11 mouse cellular contexts compared by ENCODE assay signal in genomic region chr12:103338162-103338798, GRCm38 (mm10). TPM values are rescaled to one million over a fixed set of nuclear protein-coding genes. Genes with fewer than 3 reads are reported as not detected.
A peak's percentile ranks its signal among the peaks of the same experiment; 100 is the strongest.
DNase-seq lines count a peak whose midpoint lies in the region; ATAC-seq lines count a peak whose summit lies in the region.
"Had no signal": no experiment of that assay in that cellular context is flagged by ENCODE, and none has a peak within 500 bp of the region (broad histone marks: within the 10 kb centered on the region; RNA-seq: fewer than 3 reads in every experiment).

No protein-coding gene starts in this region.

- intact Hi-C loops in heart, postnatal 10 days (cut with DNase I) = no loop called here

- peaks cover 27% of the 10 kb centered on the region for H3K4me1 ChIP-seq in hindbrain, embryonic 10.5 days (replicated peaks)
- H3K4me1 ChIP-seq in hindbrain, embryonic 12.5 days = no peaks in the 10 kb centered on the region; the same call in 1 of the 2 replicates
- no peaks in the 10 kb centered on the region for H3K4me1 ChIP-seq in neural tube, embryonic 13.5 days (replicated peaks)
- H3K4me1 ChIP-seq in stomach, embryonic 16.5 days (ENCODE audit: control insufficient read depth, insufficient read depth, low read length) = no peaks in the 10 kb centered on the region
- no peaks in the 10 kb centered on the region for H3K4me1 ChIP-seq in forebrain, embryonic 16.5 days (replicated peaks; ENCODE audit: control insufficient read depth, insufficient read depth, low read length)
- H3K4me1 ChIP-seq: hindbrain, embryonic 15.5 days had no signal

- H3K4me2 ChIP-seq in hindbrain, embryonic 12.5 days (replicated peaks) = no peak overlapping the region
- H3K4me2 ChIP-seq in neural tube, embryonic 13.5 days = no peak overlapping the region
- no peak overlapping the region for H3K4me2 ChIP-seq in stomach, embryonic 16.5 days (ENCODE audit: low read depth, low read length)
- H3K4me2 ChIP-seq in forebrain, embryonic 16.5 days (ENCODE audit: low read length) = no peak overlapping the region
- H3K4me2 ChIP-seq: hindbrain, embryonic 15.5 days had no signal

- DNase-seq in hindbrain, embryonic 10.5 days (ENCODE audit: low spot score) = no peak
- no peak for DNase-seq in neural tube, embryonic 10.5 days (ENCODE audit: extremely low spot score, low spot score)
- DNase-seq in heart, postnatal 10 days = peak; percentile 79 to 81
- DNase-seq in retina, embryonic 14.5 days (ENCODE audit: low spot score) = no peak
- DNase-seq: forebrain, postnatal 0 days had no signal

- no peaks in the 10 kb centered on the region for H3K9me3 ChIP-seq in hindbrain, embryonic 10.5 days
- H3K9me3 ChIP-seq in hindbrain, embryonic 12.5 days (replicated peaks) = no peaks in the 10 kb centered on the region
- no peaks in the 10 kb centered on the region for H3K9me3 ChIP-seq in neural tube, embryonic 13.5 days
- no peaks in the 10 kb centered on the region for H3K9me3 ChIP-seq in stomach, embryonic 16.5 days (replicated peaks; ENCODE audit: control insufficient read depth, low read length)
- no peaks in the 10 kb centered on the region for H3K9me3 ChIP-seq in forebrain, embryonic 16.5 days (ENCODE audit: control insufficient read depth, low read length)
- H3K9me3 ChIP-seq: hindbrain, embryonic 15.5 days had no signal

- H3K27me3 ChIP-seq in hindbrain, embryonic 10.5 days (ENCODE audit: insufficient read depth, poor library complexity, severe bottlenecking) = peaks cover 64% of the 10 kb centered on the region
- H3K27me3 ChIP-seq in hindbrain, embryonic 12.5 days = peaks cover 3% of the 10 kb centered on the region; the same call in 1 of the 2 replicates
- H3K27me3 ChIP-seq in neural tube, embryonic 13.5 days = no peaks in the 10 kb centered on the region
- no peaks in the 10 kb centered on the region for H3K27me3 ChIP-seq in stomach, embryonic 16.5 days (ENCODE audit: control insufficient read depth, insufficient read depth, low read length)
- H3K27me3 ChIP-seq in forebrain, embryonic 16.5 days (replicated peaks; ENCODE audit: control insufficient read depth, insufficient read depth, low read length) = no peaks in the 10 kb centered on the region
- H3K27me3 ChIP-seq: hindbrain, embryonic 15.5 days had no signal

- no peaks in the 10 kb centered on the region for H3K36me3 ChIP-seq in hindbrain, embryonic 10.5 days
- no peaks in the 10 kb centered on the region for H3K36me3 ChIP-seq in hindbrain, embryonic 12.5 days
- H3K36me3 ChIP-seq in neural tube, embryonic 13.5 days = no peaks in the 10 kb centered on the region
- H3K36me3 ChIP-seq in stomach, embryonic 16.5 days (ENCODE audit: control insufficient read depth, insufficient read depth, low read length) = no peaks in the 10 kb centered on the region
- no peaks in the 10 kb centered on the region for H3K36me3 ChIP-seq in forebrain, embryonic 16.5 days (ENCODE audit: control insufficient read depth, insufficient read depth)
- H3K36me3 ChIP-seq: hindbrain, embryonic 15.5 days had no signal

- no peak overlapping the region for H3K9ac ChIP-seq in hindbrain, embryonic 12.5 days
- 0 out of 2 replicates have a peak overlapping the region, but pooled peaks have one; percentile 12 for H3K9ac ChIP-seq in neural tube, embryonic 13.5 days
- H3K9ac ChIP-seq in stomach, embryonic 16.5 days (ENCODE audit: low read length) = no peak overlapping the region
- no peak overlapping the region for H3K9ac ChIP-seq in forebrain, embryonic 16.5 days (replicated peaks; ENCODE audit: low read depth, low read length)
- H3K9ac ChIP-seq: forebrain, postnatal 0 days; hindbrain, embryonic 15.5 days had no signal

- H3K27ac ChIP-seq in hindbrain, embryonic 10.5 days = 0 out of 2 replicates have a peak overlapping the region, but pooled peaks have one; percentile 17
- no peak overlapping the region for H3K27ac ChIP-seq in hindbrain, embryonic 12.5 days
- H3K27ac ChIP-seq in neural tube, embryonic 13.5 days (replicated peaks) = no peak overlapping the region
- no peak overlapping the region for H3K27ac ChIP-seq in stomach, embryonic 16.5 days (ENCODE audit: low read length)
- H3K27ac ChIP-seq in forebrain, embryonic 16.5 days (ENCODE audit: low read length) = no peak overlapping the region
- H3K27ac ChIP-seq: hindbrain, embryonic 15.5 days; macrophage had no signal

- 82% methylated on average over 14 of the region's 14 CpGs for WGBS in hindbrain, embryonic 10.5 days
- 69% methylated on average over 14 of the region's 14 CpGs for whole genome bisulfite sequencing in hindbrain, embryonic 12.5 days
- WGBS in neural tube, embryonic 13.5 days = 83% methylated on average over 14 of the region's 14 CpGs
- WGBS in stomach, embryonic 16.5 days = 57% methylated on average over 14 of the region's 14 CpGs
- 80% methylated on average over 14 of the region's 14 CpGs for WGBS in forebrain, embryonic 16.5 days

- no peak overlapping the region for H3K4me3 ChIP-seq in hindbrain, embryonic 10.5 days
- no peak overlapping the region for H3K4me3 ChIP-seq in hindbrain, embryonic 12.5 days
- no peak overlapping the region for H3K4me3 ChIP-seq in neural tube, embryonic 13.5 days
- H3K4me3 ChIP-seq in stomach, embryonic 16.5 days (replicated peaks; ENCODE audit: low read length) = no peak overlapping the region
- H3K4me3 ChIP-seq in forebrain, embryonic 16.5 days (replicated peaks; ENCODE audit: low read length) = no peak overlapping the region
- H3K4me3 ChIP-seq: hindbrain, embryonic 15.5 days had no signal

- ATAC-seq in hindbrain, embryonic 12.5 days (ENCODE audit: low FRiP score) = no peak
- ATAC-seq in neural tube, embryonic 13.5 days (ENCODE audit: low read depth) = no peak
- ATAC-seq in stomach, embryonic 16.5 days (ENCODE audit: insufficient read depth, low FRiP score) = peak; percentile 54; the same call in 1 of the 2 replicates
- ATAC-seq in forebrain, embryonic 16.5 days = no peak
- ATAC-seq: forebrain, postnatal 0 days had no signal

RNA-seq across cellular contexts. Expression of gene Asb2, which starts 17.5 kb away (rescaled TPM):
- 0.64 and 1.2 TPM in 2 replicates for polyA plus RNA-seq in hindbrain, embryonic 10.5 days (2016; fragmentation: Nextera tagmentation; extraction: Ambion mirVana)
- 0.71 and 2.0 TPM in 2 replicates for polyA plus RNA-seq in hindbrain, embryonic 12.5 days (2016; fragmentation: Nextera tagmentation; extraction: Ambion mirVana)
- polyA plus RNA-seq in neural tube, embryonic 13.5 days (2015; fragmentation: Nextera tagmentation; extraction: Ambion mirVana) = 1.6 and 1.9 TPM in 2 replicates
- 100 to 1,000 TPM; 406 to 430 TPM for total RNA-seq in heart, postnatal 10 days (2021)
- 26.3 and 27.7 TPM in 2 replicates for polyA plus RNA-seq in stomach, embryonic 16.5 days (2015; fragmentation: Nextera tagmentation; extraction: Ambion mirVana)
- polyA plus RNA-seq in forebrain, embryonic 16.5 days (2015; fragmentation: Nextera tagmentation; extraction: Ambion mirVana) = 0.73 and 0.77 TPM in 2 replicates

RNA-seq across cellular contexts. Expression of gene Fam181a, which starts 27.5 kb away (rescaled TPM):
- 24.9 and 26.1 TPM in 2 replicates for polyA plus RNA-seq in hindbrain, embryonic 10.5 days (2016; fragmentation: Nextera tagmentation; extraction: Ambion mirVana)
- polyA plus RNA-seq in hindbrain, embryonic 12.5 days (2016; fragmentation: Nextera tagmentation; extraction: Ambion mirVana) = 13.6 and 14.4 TPM in 2 replicates
- 8.5 and 10.3 TPM in 2 replicates for polyA plus RNA-seq in neural tube, embryonic 13.5 days (2015; fragmentation: Nextera tagmentation; extraction: Ambion mirVana)
- not detected for total RNA-seq in heart, postnatal 10 days (2021)
- polyA plus RNA-seq in stomach, embryonic 16.5 days (2015; fragmentation: Nextera tagmentation; extraction: Ambion mirVana) = not detected in 2 replicates
- 2.5 and 3.0 TPM in 2 replicates for polyA plus RNA-seq in forebrain, embryonic 16.5 days (2015; fragmentation: Nextera tagmentation; extraction: Ambion mirVana)
- polyA plus RNA-seq: macrophage had no signal

RNA-seq across cellular contexts. Expression of gene Otub2, which starts 50.2 kb away (rescaled TPM):
- 10.5 and 15.4 TPM in 2 replicates for polyA plus RNA-seq in hindbrain, embryonic 10.5 days (2016; fragmentation: Nextera tagmentation; extraction: Ambion mirVana)
- polyA plus RNA-seq in hindbrain, embryonic 12.5 days (2016; fragmentation: Nextera tagmentation; extraction: Ambion mirVana) = 16.9 TPM in 2 replicates
- polyA plus RNA-seq in neural tube, embryonic 13.5 days (2015; fragmentation: Nextera tagmentation; extraction: Ambion mirVana) = 20.8 and 24.2 TPM in 2 replicates
- 1 to 10 TPM; 2.7 to 3.4 TPM for total RNA-seq in heart, postnatal 10 days (2021)
- 10.6 and 12.2 TPM in 2 replicates for polyA plus RNA-seq in stomach, embryonic 16.5 days (2015; fragmentation: Nextera tagmentation; extraction: Ambion mirVana)
- polyA plus RNA-seq in forebrain, embryonic 16.5 days (2015; fragmentation: Nextera tagmentation; extraction: Ambion mirVana) = 23.8 TPM in 2 replicates

Comparison
In these comparisons a context has a peak if more than half of its experiments do, and no peak if none do; other contexts are left out.
1. DNase-seq: peak in heart, postnatal 10 days (2 of 2); none in hindbrain, embryonic 10.5 days (single experiment), neural tube, embryonic 10.5 days (single experiment) and retina, embryonic 14.5 days (single experiment).